Mouse (Mus musculus) myocyte (in vitro differentiated cells): ENCODE data around the gene Ccdc66. TPM values are rescaled to one million over a fixed set of nuclear protein-coding genes. Genes with fewer than 3 reads are reported as not detected.

Experiments
- H3K27me3 ChIP-seq: one replicate; pipeline ENCODE4 v1.6.1; 2011; ENCODE audit not compliant: control insufficient read depth, insufficient read depth, insufficient read length
- H3K36me3 ChIP-seq: one replicate; pipeline ENCODE4 v1.6.1; 2011; ENCODE audit not compliant: control insufficient read depth, insufficient read depth
- H3K4me2 ChIP-seq: one replicate; pipeline ENCODE4 v1.6.1; 2011; ENCODE audit warnings: low read depth, control low read depth
- H3K4me3 ChIP-seq: one replicate; pipeline ENCODE4 v1.5.1; 2011; ENCODE audit warnings: mild to moderate bottlenecking, control low read depth, moderate library complexity
- H3K79me2 ChIP-seq: one replicate; pipeline ENCODE4 v1.6.1; 2011; ENCODE audit not compliant: control insufficient read depth, insufficient read depth
- H3ac ChIP-seq: one replicate; pipeline ENCODE4 v1.6.1; 2011; ENCODE audit not compliant: control insufficient read depth, insufficient read length
- CEBPB ChIP-seq: IDR thresholded peaks from 2 replicates; pipeline ENCODE4 v1.6.1; 2011; ENCODE audit warnings: mild to moderate bottlenecking, moderate library complexity; ENCODE audit not compliant: poor library complexity, insufficient read depth, severe bottlenecking
- E2F4 ChIP-seq: IDR thresholded peaks from one replicate; pipeline ENCODE4 v1.6.1; 2011; ENCODE audit warnings: mild to moderate bottlenecking, control low read depth, moderate library complexity; ENCODE audit not compliant: insufficient read depth
- MAX ChIP-seq: IDR thresholded peaks from one replicate; pipeline ENCODE4 v1.6.1; 2011; ENCODE audit warnings: low read depth, mild to moderate bottlenecking, control low read depth
- MYOD1 ChIP-seq, 3 experiments: IDR thresholded peaks; one replicate each; pipeline ENCODE4 v1.6.1; 2011; ENCODE audit warnings: control low read depth in 2 of 3, low read depth in 2 of 3, mild to moderate bottlenecking in 2 of 3, moderate library complexity in 1 of 3; ENCODE audit not compliant: insufficient read length in 2 of 3, control insufficient read depth in 1 of 3
- MYOG ChIP-seq, 3 experiments: IDR thresholded peaks; one replicate each; pipeline ENCODE4 v1.6.1; 2011; ENCODE audit warnings: control low read depth in 2 of 3, low read depth in 2 of 3, mild to moderate bottlenecking in 2 of 3; ENCODE audit not compliant: insufficient read length in 2 of 3, control insufficient read depth in 1 of 3, insufficient read depth in 1 of 3
- POLR2A ChIP-seq: IDR thresholded peaks from one replicate; pipeline ENCODE4 v1.6.1; 2011; ENCODE audit warnings: low read depth, mild to moderate bottlenecking, control low read depth, moderate library complexity; ENCODE audit not compliant: insufficient read length
- POLR2AphosphoS2 ChIP-seq: IDR thresholded peaks from one replicate; pipeline ENCODE4 v1.6.1; 2011; ENCODE audit warnings: low read depth, control low read depth; ENCODE audit not compliant: insufficient read length
- REST ChIP-seq: IDR thresholded peaks from one replicate; pipeline ENCODE4 v1.6.1; 2011; ENCODE audit warnings: mild to moderate bottlenecking, control low read depth, moderate library complexity; ENCODE audit not compliant: insufficient read depth, insufficient read length
- SRF ChIP-seq: IDR thresholded peaks from one replicate; pipeline ENCODE4 v1.6.1; 2011; ENCODE audit warnings: low read depth; ENCODE audit not compliant: control insufficient read depth, insufficient read length
- TCF12 ChIP-seq: IDR thresholded peaks from one replicate; pipeline ENCODE4 v1.6.1; 2011; ENCODE audit warnings: mild to moderate bottlenecking, control low read depth; ENCODE audit not compliant: poor library complexity, insufficient read depth, severe bottlenecking
- TCF3 ChIP-seq: IDR thresholded peaks from one replicate; pipeline ENCODE4 v1.6.1; 2011; ENCODE audit warnings: low read depth, control low read depth; ENCODE audit not compliant: insufficient read length
- USF1 ChIP-seq: IDR thresholded peaks from one replicate; pipeline ENCODE4 v1.6.1; 2011; ENCODE audit warnings: low read depth, mild to moderate bottlenecking, control low read depth, moderate library complexity
- polyA plus RNA-seq: library from polyadenylated mRNA; unstranded; fragments of >200 nt; fragmentation: generic; extraction: Trizol; gene quantifications from one replicate; pipeline ENCODE4 v1.2.1, GENCODE M21; 2012; ENCODE audit warnings: missing spikeins

Ccdc66 gene
- polyA plus RNA-seq, 1 experiment = 3.4 TPM

DNA sequence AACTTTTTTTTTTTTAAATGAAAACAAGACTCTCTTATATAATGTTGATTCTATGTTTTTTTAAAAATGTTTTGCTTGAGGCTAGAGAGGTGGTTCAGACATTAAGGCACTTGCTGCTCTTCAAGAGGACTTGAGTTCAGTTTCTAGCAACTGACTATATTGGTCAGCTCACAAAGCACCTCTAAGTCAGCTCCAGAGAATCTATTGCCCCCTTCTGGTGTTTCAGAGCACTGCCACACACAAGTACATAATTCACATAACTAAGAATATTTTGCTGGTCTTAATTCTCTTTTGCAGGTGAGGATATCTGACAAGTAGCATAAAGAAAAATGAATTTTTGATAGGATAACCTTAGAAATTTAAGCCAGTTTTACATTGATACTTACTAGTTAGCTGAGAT, 67.3 kb downstream of the Ccdc66 start:
- no peak overlapping the region for H3ac ChIP-seq
- H3K36me3 ChIP-seq = peaks cover 24% of the 10 kb centered on the region
- H3K27me3 ChIP-seq = no peaks in the 10 kb centered on the region
- TF ChIP-seq MAX (no peak), E2F4 (no peak), TCF12 (no peak), POLR2AphosphoS2 (no peak), USF1 (no peak), TCF3 (no peak), CEBPB (no peak), POLR2A (no peak), MYOG (IDR thresholded peaks at IDR 0.05; ENCODE audit: control insufficient read depth in 1 of 3, insufficient read depth in 1 of 3, insufficient read length in 2 of 3, low read depth in 2 of 3) (no peak), MYOD1 (IDR thresholded peaks at IDR 0.05; ENCODE audit: control insufficient read depth in 1 of 3, insufficient read length in 2 of 3, low read depth in 2 of 3) (no peak), REST (no peak), SRF (no peak)
- no peak overlapping the region for H3K4me3 ChIP-seq
- no peaks in the 10 kb centered on the region for H3K79me2 ChIP-seq
- no peak overlapping the region for H3K4me2 ChIP-seq

DNA sequence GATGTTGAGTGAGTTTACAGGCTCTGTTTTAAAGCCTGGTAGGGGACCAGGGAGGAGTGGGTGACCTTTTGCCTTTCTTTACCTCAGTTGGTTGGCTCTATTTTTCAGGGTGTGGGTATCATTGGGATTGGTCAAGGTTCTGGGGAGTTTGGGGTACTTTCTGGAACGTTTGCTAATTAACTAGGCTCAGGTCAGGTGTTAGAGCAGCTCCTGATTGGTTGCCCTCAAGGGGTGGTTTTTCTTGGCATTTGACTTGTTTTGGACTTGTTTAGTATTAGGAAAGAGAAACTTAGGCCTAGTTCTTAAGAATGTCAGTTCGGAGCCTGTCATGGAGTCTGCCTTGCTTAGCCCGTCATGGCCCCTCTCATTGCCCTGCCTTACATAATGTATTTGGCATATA, 71.4 kb downstream of the Ccdc66 start:
- H3K4me3 ChIP-seq = no peak overlapping the region
- H3ac ChIP-seq = no peak overlapping the region
- TF ChIP-seq MYOG (IDR thresholded peaks at IDR 0.05; ENCODE audit: control insufficient read depth in 1 of 3, insufficient read depth in 1 of 3, insufficient read length in 2 of 3, low read depth in 2 of 3) = no peak
- TF ChIP-seq REST = no peak
- TF ChIP-seq SRF = no peak
- no peak for TF ChIP-seq USF1
- no peak for TF ChIP-seq TCF12
- no peak for TF ChIP-seq MYOD1 (IDR thresholded peaks at IDR 0.05; ENCODE audit: control insufficient read depth in 1 of 3, insufficient read length in 2 of 3, low read depth in 2 of 3)
- TF ChIP-seq TCF3 = no peak
- TF ChIP-seq CEBPB = no peak
- TF ChIP-seq MAX = no peak
- TF ChIP-seq POLR2A = no peak
- TF ChIP-seq E2F4 = no peak
- no peak for TF ChIP-seq POLR2AphosphoS2
- no peak overlapping the region for H3K4me2 ChIP-seq
- no peaks in the 10 kb centered on the region for H3K27me3 ChIP-seq
- H3K79me2 ChIP-seq = peaks cover 7% of the 10 kb centered on the region
- H3K36me3 ChIP-seq = peaks cover 9% of the 10 kb centered on the region

DNA sequence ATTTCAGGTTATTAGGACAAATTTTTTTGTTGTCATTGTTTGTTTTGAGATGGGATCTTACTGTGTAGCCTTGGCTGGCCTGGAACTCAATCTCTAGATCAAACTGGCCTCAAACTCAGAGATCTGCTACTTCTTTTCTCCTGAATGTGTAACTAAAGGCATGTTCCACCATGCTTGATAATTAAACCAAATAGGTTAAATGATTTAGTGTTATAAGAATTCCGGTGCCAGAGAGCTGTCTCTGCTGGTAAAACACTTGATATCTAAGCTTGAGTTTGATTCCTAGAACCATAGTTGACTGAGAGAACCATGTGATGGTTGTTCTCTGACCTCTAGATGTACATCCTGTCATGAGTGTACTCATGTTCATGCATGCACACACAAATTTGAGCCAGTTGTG, 72.1 kb downstream of the Ccdc66 start:
- Histone ChIP-seq H3ac (no peak overlapping the region), H3K4me3 (no peak overlapping the region), H3K27me3 (no peaks in the 10 kb centered on the region), H3K79me2 (peaks cover 12% of the 10 kb centered on the region), H3K4me2 (no peak overlapping the region), H3K36me3 (peaks cover 9% of the 10 kb centered on the region)
- TF ChIP-seq SRF = no peak
- no peak for TF ChIP-seq POLR2AphosphoS2
- no peak for TF ChIP-seq CEBPB
- TF ChIP-seq POLR2A = no peak
- no peak for TF ChIP-seq REST
- TF ChIP-seq MYOG (IDR thresholded peaks at IDR 0.05; ENCODE audit: control insufficient read depth in 1 of 3, insufficient read depth in 1 of 3, insufficient read length in 2 of 3, low read depth in 2 of 3) = no peak
- TF ChIP-seq E2F4 = no peak
- TF ChIP-seq TCF3 = no peak
- no peak for TF ChIP-seq USF1

DNA sequence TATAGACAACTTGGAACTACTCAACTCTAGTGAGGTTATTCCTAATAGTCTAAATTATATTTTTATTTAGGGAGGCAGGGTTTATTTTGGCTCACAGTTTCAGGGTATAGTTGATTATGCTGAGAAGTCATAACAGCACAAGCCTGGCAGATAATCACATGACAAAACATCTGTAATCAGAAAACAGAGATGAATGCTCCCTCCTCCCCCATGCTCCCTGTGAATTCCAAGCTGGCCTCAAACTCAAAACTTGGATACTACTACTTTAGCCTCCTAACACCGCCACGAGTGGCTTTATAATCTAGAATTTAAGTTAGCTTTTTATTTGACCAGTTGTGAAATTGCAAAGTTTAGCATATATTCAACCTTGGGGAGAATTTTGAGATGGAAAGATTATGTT, 76.2 kb downstream of the Ccdc66 start:
- TF ChIP-seq MYOG (IDR thresholded peaks at IDR 0.05; ENCODE audit: control insufficient read depth in 1 of 3, insufficient read depth in 1 of 3, insufficient read length in 2 of 3, low read depth in 2 of 3) = no peak
- TF ChIP-seq SRF = no peak
- no peak for TF ChIP-seq USF1
- no peak for TF ChIP-seq MYOD1 (IDR thresholded peaks at IDR 0.05; ENCODE audit: control insufficient read depth in 1 of 3, insufficient read length in 2 of 3, low read depth in 2 of 3)
- no peak for TF ChIP-seq E2F4
- TF ChIP-seq MAX = no peak
- no peak for TF ChIP-seq POLR2AphosphoS2
- no peak for TF ChIP-seq CEBPB
- TF ChIP-seq TCF12 = no peak
- no peak for TF ChIP-seq TCF3
- TF ChIP-seq POLR2A = no peak
- no peak for TF ChIP-seq REST
- Histone ChIP-seq H3K4me2 (no peak overlapping the region), H3K27me3 (no peaks in the 10 kb centered on the region), H3K79me2 (peaks cover 27% of the 10 kb centered on the region), H3K4me3 (no peak overlapping the region), H3K36me3 (no peaks in the 10 kb centered on the region), H3ac (no peak overlapping the region)

Other genes with a start within 250 kb of the Ccdc66 start
- gene Fam208a, start 79.6 kb downstream of the Ccdc66 start, polyA plus RNA-seq = 2.0 TPM
- gene Erc2, start 114.0 kb upstream of the Ccdc66 start, polyA plus RNA-seq = 0.53 TPM